ENCODE assay signal across 27 mouse cellular contexts in genomic region chr6:114295086-114295485, GRCm38 (mm10). TPM values are rescaled to one million over a fixed set of nuclear protein-coding genes. Genes with fewer than 3 reads are reported as not detected.
DNase-seq lines count a peak whose midpoint lies in the region; ATAC-seq and TF ChIP-seq lines count a peak whose summit lies in the region.
"Had no signal": no experiment of that assay in that cellular context is flagged by ENCODE, and none has a peak within 500 bp of the region (broad histone marks: within the 10 kb centered on the region; RNA-seq: fewer than 3 reads in every experiment).

No protein-coding gene starts in this region.

- WGBS in hindbrain, embryonic 10.5 days, result 79% methylated on average over 4 of the region's 4 CpGs
- WGBS in hindbrain, embryonic 12.5 days, result 75% methylated on average over 4 of the region's 4 CpGs
- 66% methylated on average over 4 of the region's 4 CpGs for whole genome bisulfite sequencing in midbrain, embryonic 16.5 days
- WGBS in midbrain, embryonic 11.5 days, result 80% methylated on average over 4 of the region's 4 CpGs
- WGBS in forebrain, postnatal 0 days, result 48% methylated on average over 4 of the region's 4 CpGs
- 65% methylated on average over 4 of the region's 4 CpGs for WGBS in hindbrain, embryonic 16.5 days

- H3K9me3 ChIP-seq in hindbrain, embryonic 10.5 days, result no peaks in the 10 kb centered on the region
- no peaks in the 10 kb centered on the region for H3K9me3 ChIP-seq in hindbrain, embryonic 12.5 days (replicated peaks)
- H3K9me3 ChIP-seq in midbrain, embryonic 16.5 days (replicated peaks; ENCODE audit: control insufficient read depth, low read length, poor library complexity, severe bottlenecking), result no peaks in the 10 kb centered on the region
- H3K9me3 ChIP-seq in midbrain, embryonic 11.5 days (ENCODE audit: control insufficient read depth, low read length), result no peaks in the 10 kb centered on the region
- no peaks in the 10 kb centered on the region for H3K9me3 ChIP-seq in forebrain, postnatal 0 days (ENCODE audit: low read length)
- H3K9me3 ChIP-seq in hindbrain, embryonic 16.5 days (ENCODE audit: control insufficient read depth, low read length), result no peaks in the 10 kb centered on the region
- H3K9me3 ChIP-seq: embryonic facial prominence, embryonic 12.5 days; heart, embryonic 13.5 days; intestine, embryonic 15.5 days had no signal

- no peak for DNase-seq in hindbrain, embryonic 10.5 days (ENCODE audit: low spot score)
- no peak for DNase-seq in midbrain, embryonic 11.5 days (ENCODE audit: low spot score, missing footprints)
- no peak for DNase-seq in forebrain, postnatal 0 days
- no peak for DNase-seq in thymus, postnatal 14 days
- DNase-seq: adrenal gland, adult 8-10 months; cerebellum, adult 8-10 months; embryo, embryonic 11 days; heart, postnatal 10 days; kidney, adult 2 months; kidney, postnatal 36 days; layer of hippocampus, postnatal 36 days; liver; lung, adult 2 months; lung, postnatal 10 days; right cerebral cortex, adult 18-20 months; spleen, adult 18-20 months; thymus, postnatal 36 days had no signal

- peaks cover 14% of the 10 kb centered on the region; the same call in 1 of the 2 replicates for H3K27me3 ChIP-seq in hindbrain, embryonic 10.5 days (ENCODE audit: insufficient read depth, poor library complexity, severe bottlenecking)
- no peaks in the 10 kb centered on the region for H3K27me3 ChIP-seq in hindbrain, embryonic 12.5 days
- no peaks in the 10 kb centered on the region for H3K27me3 ChIP-seq in midbrain, embryonic 16.5 days (ENCODE audit: control insufficient read depth, insufficient read depth, low read depth, low read length)
- H3K27me3 ChIP-seq in midbrain, embryonic 11.5 days (ENCODE audit: control insufficient read depth, insufficient read depth, low read length), result no peaks in the 10 kb centered on the region
- no peaks in the 10 kb centered on the region for H3K27me3 ChIP-seq in forebrain, postnatal 0 days (ENCODE audit: insufficient read depth, low read length)
- no peaks in the 10 kb centered on the region for H3K27me3 ChIP-seq in hindbrain, embryonic 16.5 days (replicated peaks; ENCODE audit: control insufficient read depth, insufficient read depth, low read length)
- H3K27me3 ChIP-seq: intestine, embryonic 15.5 days had no signal

- H3K4me3 ChIP-seq in hindbrain, embryonic 10.5 days, result no peak overlapping the region
- no peak overlapping the region for H3K4me3 ChIP-seq in hindbrain, embryonic 12.5 days
- no peak overlapping the region for H3K4me3 ChIP-seq in midbrain, embryonic 16.5 days (ENCODE audit: low read depth, low read length)
- no peak overlapping the region for H3K4me3 ChIP-seq in midbrain, embryonic 11.5 days (ENCODE audit: low read depth, low read length)
- no peak overlapping the region for H3K4me3 ChIP-seq in forebrain, postnatal 0 days (ENCODE audit: low read depth, low read length)
- no peak overlapping the region for H3K4me3 ChIP-seq in hindbrain, embryonic 16.5 days (ENCODE audit: low read length)
- H3K4me3 ChIP-seq: embryonic facial prominence, embryonic 12.5 days; heart, embryonic 13.5 days; intestine, embryonic 15.5 days had no signal

- H3K4me2 ChIP-seq in hindbrain, embryonic 12.5 days (replicated peaks), result no peak overlapping the region
- no peak overlapping the region for H3K4me2 ChIP-seq in midbrain, embryonic 16.5 days (ENCODE audit: low read length)
- H3K4me2 ChIP-seq in midbrain, embryonic 11.5 days, result no peak overlapping the region
- H3K4me2 ChIP-seq in forebrain, postnatal 0 days (ENCODE audit: low read depth), result no peak overlapping the region
- no peak overlapping the region for H3K4me2 ChIP-seq in hindbrain, embryonic 16.5 days (ENCODE audit: low read length)
- H3K4me2 ChIP-seq: embryonic facial prominence, embryonic 12.5 days; heart, embryonic 13.5 days; intestine, embryonic 15.5 days had no signal

- no peaks in the 10 kb centered on the region for H3K36me3 ChIP-seq in hindbrain, embryonic 10.5 days
- H3K36me3 ChIP-seq in hindbrain, embryonic 12.5 days, result no peaks in the 10 kb centered on the region
- H3K36me3 ChIP-seq in midbrain, embryonic 16.5 days (ENCODE audit: control insufficient read depth, insufficient read depth, low read length), result no peaks in the 10 kb centered on the region
- H3K36me3 ChIP-seq in midbrain, embryonic 11.5 days (ENCODE audit: control insufficient read depth, insufficient read depth, low read length), result no peaks in the 10 kb centered on the region
- H3K36me3 ChIP-seq in forebrain, postnatal 0 days (ENCODE audit: insufficient read depth), result no peaks in the 10 kb centered on the region
- H3K36me3 ChIP-seq in hindbrain, embryonic 16.5 days (ENCODE audit: control insufficient read depth, insufficient read depth, low read length), result no peaks in the 10 kb centered on the region
- H3K36me3 ChIP-seq: embryonic facial prominence, embryonic 12.5 days; heart, embryonic 13.5 days; intestine, embryonic 15.5 days had no signal

- peak overlapping the region; percentile 26; the same call in 1 of the 2 replicates for H3K27ac ChIP-seq in hindbrain, embryonic 10.5 days
- no peak overlapping the region for H3K27ac ChIP-seq in hindbrain, embryonic 12.5 days
- 0 out of 2 replicates have a peak overlapping the region, but pooled peaks have one; percentile 28 for H3K27ac ChIP-seq in midbrain, embryonic 16.5 days (ENCODE audit: low read length)
- H3K27ac ChIP-seq in midbrain, embryonic 11.5 days (ENCODE audit: low read depth, low read length), result no peak overlapping the region
- peak overlapping the region; percentile 35; the same call in 1 of the 2 replicates for H3K27ac ChIP-seq in forebrain, postnatal 0 days (ENCODE audit: low read depth, low read length)
- H3K27ac ChIP-seq in hindbrain, embryonic 16.5 days (ENCODE audit: low read depth, low read length), result peak overlapping the region; percentile 49; the same call in 1 of the 2 replicates
- H3K27ac ChIP-seq: embryonic facial prominence, embryonic 12.5 days; heart, embryonic 13.5 days; intestine, embryonic 15.5 days; liver, embryonic 14.5 days had no signal

- ATAC-seq in hindbrain, embryonic 12.5 days (ENCODE audit: low FRiP score), result no peak
- no peak for ATAC-seq in midbrain, embryonic 16.5 days
- ATAC-seq in midbrain, embryonic 11.5 days (ENCODE audit: low FRiP score), result no peak
- no peak for ATAC-seq in forebrain, postnatal 0 days
- no peak for ATAC-seq in hindbrain, embryonic 16.5 days
- ATAC-seq: intestine, embryonic 15.5 days had no signal

- H3K4me1 ChIP-seq in hindbrain, embryonic 10.5 days (replicated peaks), result peaks cover 50% of the 10 kb centered on the region
- H3K4me1 ChIP-seq in hindbrain, embryonic 12.5 days, result peaks cover 62% of the 10 kb centered on the region
- H3K4me1 ChIP-seq in midbrain, embryonic 16.5 days (ENCODE audit: control insufficient read depth, insufficient read depth, low read length), result peaks cover 73% of the 10 kb centered on the region
- peaks cover 30% of the 10 kb centered on the region for H3K4me1 ChIP-seq in midbrain, embryonic 11.5 days (ENCODE audit: control insufficient read depth, insufficient read depth, low read length)
- peaks cover 62% of the 10 kb centered on the region for H3K4me1 ChIP-seq in forebrain, postnatal 0 days (ENCODE audit: insufficient read depth)
- H3K4me1 ChIP-seq in hindbrain, embryonic 16.5 days (ENCODE audit: control insufficient read depth, insufficient read depth, low read depth, low read length), result peaks cover 78% of the 10 kb centered on the region

- no peak for TF ChIP-seq CTCF in forebrain, postnatal 0 days (IDR thresholded peaks at IDR 0.05; ENCODE audit: low read depth)

- no peak overlapping the region for H3K9ac ChIP-seq in hindbrain, embryonic 12.5 days
- H3K9ac ChIP-seq in midbrain, embryonic 16.5 days (ENCODE audit: low read depth, low read length), result no peak overlapping the region
- H3K9ac ChIP-seq in midbrain, embryonic 11.5 days (ENCODE audit: low read length), result no peak overlapping the region
- H3K9ac ChIP-seq in forebrain, postnatal 0 days, result no peak overlapping the region
- H3K9ac ChIP-seq in hindbrain, embryonic 16.5 days (ENCODE audit: low read depth, low read length), result no peak overlapping the region
- H3K9ac ChIP-seq: embryonic facial prominence, embryonic 12.5 days; heart, embryonic 13.5 days; intestine, embryonic 15.5 days; liver, embryonic 14.5 days had no signal

RNA-seq across cellular contexts. Expression of gene Slc6a1, which starts 12.7 kb away (rescaled TPM):
- polyA plus RNA-seq in hindbrain, embryonic 10.5 days (2016; fragmentation: Nextera tagmentation; extraction: Ambion mirVana), result 3.7 and 15.2 TPM in 2 replicates
- 47.1 and 47.6 TPM in 2 replicates for polyA plus RNA-seq in hindbrain, embryonic 12.5 days (2016; fragmentation: Nextera tagmentation; extraction: Ambion mirVana)
- polyA plus RNA-seq in midbrain, embryonic 16.5 days (2015; fragmentation: Nextera tagmentation; extraction: Ambion mirVana), result 147 and 182 TPM in 2 replicates
- 13.3 and 16.5 TPM in 2 replicates for polyA plus RNA-seq in midbrain, embryonic 11.5 days (2014; fragmentation: Nextera tagmentation; extraction: Ambion mirVana)
- total RNA-seq in forebrain, postnatal 0 days (2014; rRNA removed), result 221 and 302 TPM in 2 replicates
- 105 and 152 TPM in 2 replicates for polyA plus RNA-seq in forebrain, postnatal 0 days (2015; fragmentation: Nextera tagmentation; extraction: Ambion mirVana)
- polyA plus RNA-seq in hindbrain, embryonic 16.5 days (2015; fragmentation: Nextera tagmentation; extraction: Ambion mirVana), result 166 and 172 TPM in 2 replicates
- total RNA-seq: hematopoietic stem cell, adult 5-6 weeks had no signal
- polyA plus RNA-seq: C2C12; stomach, embryonic 16.5 days had no signal

Comparison
In these comparisons a context has a peak if more than half of its experiments do, and no peak if none do; other contexts are left out.
1. H3K27ac ChIP-seq: peak in hindbrain, embryonic 10.5 days (single experiment), midbrain, embryonic 16.5 days (single experiment), forebrain, postnatal 0 days (single experiment) and hindbrain, embryonic 16.5 days (single experiment); none in hindbrain, embryonic 12.5 days (single experiment) and midbrain, embryonic 11.5 days (single experiment).